Mouse (Mus musculus): ENCODE data around the gene Rpl23. TPM values are rescaled to one million over a fixed set of nuclear protein-coding genes. Genes with fewer than 3 reads are reported as not detected.
"Not testable (repeated sequence)": the region's sequence is repeated elsewhere in the genome, so short reads cannot be mapped to it uniquely, and the experiment has no call there.

The Rpl23 gene
- polyA plus RNA-seq, 1 experiment = 603 TPM

- H3K4me1 ChIP-seq (ENCODE audit: control insufficient read depth, insufficient read depth, low read length) = peaks cover 3% of the 10 kb centered on the region; the same call in 1 of the 2 replicates
- no peak overlapping the region for H3K27ac ChIP-seq (ENCODE audit: insufficient read depth, low read length)
- no peak overlapping the region for H3K4me3 ChIP-seq (ENCODE audit: insufficient read depth, low read length)
- TF ChIP-seq POLR2A (IDR thresholded peaks at IDR 0.05; ENCODE audit: low read depth, low read length) = no peak
- no peak for TF ChIP-seq CTCF (IDR thresholded peaks at IDR 0.05; ENCODE audit: borderline replicate concordance, insufficient read depth, low read length)
These were observed 10.9 kb upstream of the Rpl23 start for GRCm38 (mm10) chr11:97793165-97793564.

GRCm38 (mm10) chr11:97790778-97791438, 8.7 kb upstream of the Rpl23 start:
- not testable (repeated sequence) for H3K4me1 ChIP-seq (ENCODE audit: control insufficient read depth, insufficient read depth, low read length); H3K4me3 ChIP-seq (ENCODE audit: insufficient read depth, low read length)

GRCm38 (mm10) chr11:97789727-97790126, 7.5 kb upstream of the Rpl23 start:
- no peak overlapping the region for H3K4me3 ChIP-seq (ENCODE audit: insufficient read depth, low read length)
- TF ChIP-seq CTCF (IDR thresholded peaks at IDR 0.05; ENCODE audit: borderline replicate concordance, insufficient read depth, low read length) = no peak
- TF ChIP-seq POLR2A (IDR thresholded peaks at IDR 0.05; ENCODE audit: low read depth, low read length) = no peak
- no peak overlapping the region for H3K27ac ChIP-seq (ENCODE audit: insufficient read depth, low read length)
- H3K4me1 ChIP-seq (ENCODE audit: control insufficient read depth, insufficient read depth, low read length) = no peaks in the 10 kb centered on the region

More at GRCm38 (mm10) chr11:97790778-97791438, 8.7 kb upstream of the Rpl23 start:
- not testable (repeated sequence) for H3K27ac ChIP-seq (ENCODE audit: insufficient read depth, low read length)

- no peak overlapping the region for H3K4me3 ChIP-seq (ENCODE audit: insufficient read depth, low read length)
- H3K27ac ChIP-seq (ENCODE audit: insufficient read depth, low read length) = no peak overlapping the region
- TF ChIP-seq POLR2A (IDR thresholded peaks at IDR 0.05; ENCODE audit: low read depth, low read length) (no peak), CTCF (IDR thresholded peaks at IDR 0.05; ENCODE audit: borderline replicate concordance, insufficient read depth, low read length) (no peak)
- no peaks in the 10 kb centered on the region for H3K4me1 ChIP-seq (ENCODE audit: control insufficient read depth, insufficient read depth, low read length)
These were observed 5.7 kb upstream of the Rpl23 start for GRCm38 (mm10) chr11:97787961-97788360.

- Histone ChIP-seq H3K4me1 (ENCODE audit: control insufficient read depth, insufficient read depth, low read length) (peaks cover 6% of the 10 kb centered on the region; the same call in 1 of the 2 replicates), H3K27ac (ENCODE audit: insufficient read depth, low read length) (peak overlapping the region; percentile 80), H3K4me3 (ENCODE audit: insufficient read depth, low read length) (peak overlapping the region; percentile 90)
- TF ChIP-seq POLR2A (IDR thresholded peaks at IDR 0.05; ENCODE audit: low read depth, low read length) = 0 out of 2 replicates have a peak, but pooled peaks have one; percentile 62
- no peak for TF ChIP-seq CTCF (IDR thresholded peaks at IDR 0.05; ENCODE audit: borderline replicate concordance, insufficient read depth, low read length)
These were observed 293 bp upstream of the Rpl23 start for GRCm38 (mm10) chr11:97782564-97782895.

- peak overlapping the region; percentile 93 for H3K4me3 ChIP-seq (ENCODE audit: insufficient read depth, low read length)
- TF ChIP-seq CTCF (IDR thresholded peaks at IDR 0.05; ENCODE audit: borderline replicate concordance, insufficient read depth, low read length) (no peak), POLR2A (IDR thresholded peaks at IDR 0.05; ENCODE audit: low read depth, low read length) (peak; percentile 16; the same call in 1 of the 2 replicates)
- peaks cover 6% of the 10 kb centered on the region; the same call in 1 of the 2 replicates for H3K4me1 ChIP-seq (ENCODE audit: control insufficient read depth, insufficient read depth, low read length)
- H3K27ac ChIP-seq (ENCODE audit: insufficient read depth, low read length) = peak overlapping the region; percentile 83
These were observed 782 bp downstream of the Rpl23 start for GRCm38 (mm10) chr11:97781478-97781831.

- no peak for TF ChIP-seq CTCF (IDR thresholded peaks at IDR 0.05; ENCODE audit: borderline replicate concordance, insufficient read depth, low read length)
- no peak for TF ChIP-seq POLR2A (IDR thresholded peaks at IDR 0.05; ENCODE audit: low read depth, low read length)
- Histone ChIP-seq H3K27ac (ENCODE audit: insufficient read depth, low read length) (no peak overlapping the region), H3K4me3 (ENCODE audit: insufficient read depth, low read length) (peak overlapping the region; percentile 93), H3K4me1 (ENCODE audit: control insufficient read depth, insufficient read depth, low read length) (peaks cover 6% of the 10 kb centered on the region; the same call in 1 of the 2 replicates)
These were observed 2.1 kb downstream of the Rpl23 start for GRCm38 (mm10) chr11:97779968-97780701.

GRCm38 (mm10) chr11:97778918-97779317, 3.3 kb downstream of the Rpl23 start:
- TF ChIP-seq POLR2A (IDR thresholded peaks at IDR 0.05; ENCODE audit: low read depth, low read length) = no peak
- TF ChIP-seq CTCF (IDR thresholded peaks at IDR 0.05; ENCODE audit: borderline replicate concordance, insufficient read depth, low read length) = no peak
- Histone ChIP-seq H3K4me1 (ENCODE audit: control insufficient read depth, insufficient read depth, low read length) (peaks cover 6% of the 10 kb centered on the region; the same call in 1 of the 2 replicates), H3K27ac (ENCODE audit: insufficient read depth, low read length) (no peak overlapping the region), H3K4me3 (ENCODE audit: insufficient read depth, low read length) (peak overlapping the region; percentile 14; the same call in 1 of the 2 replicates)

GRCm38 (mm10) chr11:97777129-97777529, 5.1 kb downstream of the Rpl23 start:
- TF ChIP-seq CTCF (IDR thresholded peaks at IDR 0.05; ENCODE audit: borderline replicate concordance, insufficient read depth, low read length) (no peak), POLR2A (IDR thresholded peaks at IDR 0.05; ENCODE audit: low read depth, low read length) (no peak)
- Histone ChIP-seq H3K27ac (ENCODE audit: insufficient read depth, low read length) (no peak overlapping the region), H3K4me3 (ENCODE audit: insufficient read depth, low read length) (no peak overlapping the region), H3K4me1 (ENCODE audit: control insufficient read depth, insufficient read depth, low read length) (peaks cover 6% of the 10 kb centered on the region; the same call in 1 of the 2 replicates)

GRCm38 (mm10) chr11:97776497-97777128, 5.6 kb downstream of the Rpl23 start:
- Histone ChIP-seq H3K4me3 (ENCODE audit: insufficient read depth, low read length) (no peak overlapping the region), H3K27ac (ENCODE audit: insufficient read depth, low read length) (no peak overlapping the region), H3K4me1 (ENCODE audit: control insufficient read depth, insufficient read depth, low read length) (peaks cover 6% of the 10 kb centered on the region; the same call in 1 of the 2 replicates)
- TF ChIP-seq POLR2A (IDR thresholded peaks at IDR 0.05; ENCODE audit: low read depth, low read length) (peak; percentile 41), CTCF (IDR thresholded peaks at IDR 0.05; ENCODE audit: borderline replicate concordance, insufficient read depth, low read length) (no peak)

Data from embryonic fibroblast, embryonic 13.5 days (primary cell).